Mouse (Mus musculus): ENCODE results near the gene Flywch1. TPM values are rescaled to one million over a fixed set of nuclear protein-coding genes. Genes with fewer than 3 reads are reported as not detected.

The Flywch1 gene
- polyA plus RNA-seq, 1 experiment from 2014 or later, result 52.1 TPM

Other genes with a start within 250 kb of the Flywch1 start
- 12.7 and 13.3 TPM in 2 replicates for gene Zfp213, start 207.4 kb downstream of the Flywch1 start, polyA plus RNA-seq (2015; fragmentation: Nextera tagmentation; extraction: Ambion mirVana)
- gene Zfp13, start 172.1 kb downstream of the Flywch1 start, polyA plus RNA-seq (2015; fragmentation: Nextera tagmentation; extraction: Ambion mirVana), result 9.2 and 9.3 TPM in 2 replicates
- not detected in 2 replicates for gene Zscan10, start 170.7 kb downstream of the Flywch1 start, polyA plus RNA-seq (2015; fragmentation: Nextera tagmentation; extraction: Ambion mirVana)
- 0.32 and 0.62 TPM in 2 replicates for gene Mmp25, start 126.3 kb downstream of the Flywch1 start, polyA plus RNA-seq (2015; fragmentation: Nextera tagmentation; extraction: Ambion mirVana)
- gene Bicdl2, start 111.1 kb downstream of the Flywch1 start, polyA plus RNA-seq (2015; fragmentation: Nextera tagmentation; extraction: Ambion mirVana), result 0.17 and 0.41 TPM in 2 replicates
- gene Hcfc1r1, start 98.0 kb downstream of the Flywch1 start, polyA plus RNA-seq (2015; fragmentation: Nextera tagmentation; extraction: Ambion mirVana), result 297 and 312 TPM in 2 replicates
- 32.4 and 37.3 TPM in 2 replicates for gene Thoc6, start 97.7 kb downstream of the Flywch1 start, polyA plus RNA-seq (2015; fragmentation: Nextera tagmentation; extraction: Ambion mirVana)
- 118 and 140 TPM in 2 replicates for gene Tnfrsf12a, start 94.1 kb downstream of the Flywch1 start, polyA plus RNA-seq (2015; fragmentation: Nextera tagmentation; extraction: Ambion mirVana)
- 9.4 and 10.7 TPM in 2 replicates for gene Cldn6, start 92.4 kb downstream of the Flywch1 start, polyA plus RNA-seq (2015; fragmentation: Nextera tagmentation; extraction: Ambion mirVana)
- 0.29 and 0.32 TPM in 2 replicates for gene Cldn9, start 87.6 kb downstream of the Flywch1 start, polyA plus RNA-seq (2015; fragmentation: Nextera tagmentation; extraction: Ambion mirVana)
- 0.11 TPM in 1 of 2 replicates, not detected in the other for gene 1520401A03Rik, start 48.8 kb downstream of the Flywch1 start, polyA plus RNA-seq (2015; fragmentation: Nextera tagmentation; extraction: Ambion mirVana)
- gene Pkmyt1, start 45.3 kb downstream of the Flywch1 start, polyA plus RNA-seq (2015; fragmentation: Nextera tagmentation; extraction: Ambion mirVana), result 30.9 and 31.0 TPM in 2 replicates
- 12.3 and 12.6 TPM in 2 replicates for gene Paqr4, start 30.7 kb downstream of the Flywch1 start, polyA plus RNA-seq (2015; fragmentation: Nextera tagmentation; extraction: Ambion mirVana)
- gene Kremen2, start 25.8 kb downstream of the Flywch1 start, polyA plus RNA-seq (2015; fragmentation: Nextera tagmentation; extraction: Ambion mirVana), result 0.09 and 0.32 TPM in 2 replicates
- gene Flywch2, start 14.5 kb upstream of the Flywch1 start, polyA plus RNA-seq (2015; fragmentation: Nextera tagmentation; extraction: Ambion mirVana), result 5.8 and 7.4 TPM in 2 replicates
- 319 and 327 TPM in 2 replicates for gene Srrm2, start 18.9 kb upstream of the Flywch1 start, polyA plus RNA-seq (2015; fragmentation: Nextera tagmentation; extraction: Ambion mirVana)
- gene Elob, start 57.5 kb upstream of the Flywch1 start, polyA plus RNA-seq (2015; fragmentation: Nextera tagmentation; extraction: Ambion mirVana), result 875 and 1,018 TPM in 2 replicates
- gene Prss33, start 64.5 kb upstream of the Flywch1 start, polyA plus RNA-seq (2015; fragmentation: Nextera tagmentation; extraction: Ambion mirVana), result not detected in 2 replicates
- 0.15 TPM in 1 of 2 replicates, not detected in the other for gene Prss32, start 72.3 kb upstream of the Flywch1 start, polyA plus RNA-seq (2015; fragmentation: Nextera tagmentation; extraction: Ambion mirVana)
- gene Prss41, start 72.6 kb upstream of the Flywch1 start, polyA plus RNA-seq (2015; fragmentation: Nextera tagmentation; extraction: Ambion mirVana), result 0.20 and 0.29 TPM in 2 replicates
- not detected in 2 replicates for gene Prss21, start 96.5 kb upstream of the Flywch1 start, polyA plus RNA-seq (2015; fragmentation: Nextera tagmentation; extraction: Ambion mirVana)
- 0.32 TPM in 1 of 2 replicates, not detected in the other for gene Dcpp1, start 109.3 kb upstream of the Flywch1 start, polyA plus RNA-seq (2015; fragmentation: Nextera tagmentation; extraction: Ambion mirVana)
- gene Dcpp2, start 109.3 kb upstream of the Flywch1 start, polyA plus RNA-seq (2015; fragmentation: Nextera tagmentation; extraction: Ambion mirVana), result not detected in 2 replicates
- gene Dcpp3, start 145.9 kb upstream of the Flywch1 start, polyA plus RNA-seq (2015; fragmentation: Nextera tagmentation; extraction: Ambion mirVana), result not detected in 2 replicates
- gene Sbp, start 170.1 kb upstream of the Flywch1 start, polyA plus RNA-seq (2015; fragmentation: Nextera tagmentation; extraction: Ambion mirVana), result not detected in 2 replicates
- not detected in 2 replicates for gene Sbpl, start 183.7 kb upstream of the Flywch1 start, polyA plus RNA-seq (2015; fragmentation: Nextera tagmentation; extraction: Ambion mirVana)
- gene Prss30, start 209.0 kb upstream of the Flywch1 start, polyA plus RNA-seq (2015; fragmentation: Nextera tagmentation; extraction: Ambion mirVana), result 0.10 TPM in 1 of 2 replicates, not detected in the other
- gene Prss22, start 226.5 kb upstream of the Flywch1 start, polyA plus RNA-seq (2015; fragmentation: Nextera tagmentation; extraction: Ambion mirVana), result 0.15 TPM in 1 of 2 replicates, not detected in the other